Mouse (Mus musculus) neural tube, embryonic 13.5 days (tissue): ENCODE results near the gene S1pr5. TPM values are rescaled to one million over a fixed set of nuclear protein-coding genes. Genes with fewer than 3 reads are reported as not detected.
"Not testable (repeated sequence)": the region's sequence is repeated elsewhere in the genome, so short reads cannot be mapped to it uniquely, and the experiment has no call there.

ENCODE experiments used
- ATAC-seq: fragments of 200-750 bp; cut with Nextera tagmentation; 2 replicates; pipeline ENCODE4 v1.8.0; 2017; ENCODE audit warnings: low read depth, mild to moderate bottlenecking, moderate TSS enrichment, moderate library complexity
- H3K27ac ChIP-seq: fragments of 300-500 bp; sonication (generic); replicated peaks from 2 replicates; pipeline ENCODE4 v1.5.1; 2015; ENCODE audit warnings: moderate library complexity, mild to moderate bottlenecking, inconsistent platforms
- H3K27me3 ChIP-seq: fragments of 300-500 bp; sonication (generic); 2 replicates; pipeline ENCODE4 v1.6.1; 2015; ENCODE audit warnings: mild to moderate bottlenecking, inconsistent platforms
- H3K36me3 ChIP-seq: fragments of 300-500 bp; sonication (generic); 2 replicates; pipeline ENCODE4 v1.6.1; 2015; ENCODE audit warnings: mild to moderate bottlenecking, inconsistent platforms
- H3K4me1 ChIP-seq: fragments of 300-500 bp; sonication (generic); replicated peaks from 2 replicates; pipeline ENCODE4 v1.6.1; 2015; ENCODE audit warnings: inconsistent platforms
- H3K4me2 ChIP-seq: fragments of 300-500 bp; sonication (generic); 2 replicates; pipeline ENCODE4 v1.6.1; 2015; ENCODE audit warnings: inconsistent platforms, mild to moderate bottlenecking, moderate library complexity
- H3K4me3 ChIP-seq: fragments of 300-500 bp; sonication (generic); 2 replicates; pipeline ENCODE4 v1.5.1; 2015; ENCODE audit warnings: mild to moderate bottlenecking, inconsistent platforms
- H3K9ac ChIP-seq: fragments of 300-500 bp; sonication (generic); 2 replicates; pipeline ENCODE4 v1.6.1; 2015; ENCODE audit warnings: moderate library complexity, mild to moderate bottlenecking, inconsistent platforms
- H3K9me3 ChIP-seq: fragments of 300-500 bp; sonication (generic); 2 replicates; pipeline ENCODE4 v1.6.1; 2016; ENCODE audit warnings: inconsistent platforms
- WGBS: fragments of 180-500 bp; shearing (Covaris S2); methylation state at CpG from one replicate; pipeline ENCODE4 v1.1.7; 2015; 5-methylcytosine and 5-hydroxymethylcytosine counted together
- polyA plus RNA-seq: library from polyadenylated mRNA; unstranded; fragments of >200 nt; fragmentation: Nextera tagmentation; extraction: Ambion mirVana; gene quantifications from 2 replicates; pipeline ENCODE4 v1.2.1, GENCODE M21; 2015

S1pr5 gene
- polyA plus RNA-seq, 1 experiment from 2014 or later = 3.0 TPM

GRCm38 (mm10) chr9:21232867-21233266 is 15.4 kb downstream of the S1pr5 start:
- no peak for ATAC-seq
- Histone ChIP-seq H3K4me3 (no peak overlapping the region), H3K4me1 (peaks cover 25% of the 10 kb centered on the region), H3K9me3 (no peaks in the 10 kb centered on the region), H3K4me2 (no peak overlapping the region), H3K36me3 (peaks cover 70% of the 10 kb centered on the region), H3K27ac (no peak overlapping the region), H3K27me3 (no peaks in the 10 kb centered on the region), H3K9ac (no peak overlapping the region)
- 91% methylated on average over 5 of the region's 5 CpGs for WGBS

GRCm38 (mm10) chr9:21231551-21231950 is 16.7 kb downstream of the S1pr5 start:
- no peak overlapping the region for H3K4me2 ChIP-seq
- no peak overlapping the region for H3K4me3 ChIP-seq
- H3K27ac ChIP-seq = no peak overlapping the region
- no peaks in the 10 kb centered on the region for H3K27me3 ChIP-seq
- H3K36me3 ChIP-seq = peaks cover 65% of the 10 kb centered on the region
- no peak overlapping the region for H3K9ac ChIP-seq
- no peaks in the 10 kb centered on the region for H3K9me3 ChIP-seq
- peaks cover 22% of the 10 kb centered on the region for H3K4me1 ChIP-seq
- WGBS = 62% methylated on average over 23 of the region's 23 CpGs
- ATAC-seq = no peak

GRCm38 (mm10) chr9:21227342-21227741 is 20.9 kb downstream of the S1pr5 start:
- Histone ChIP-seq H3K27ac (no peak overlapping the region), H3K27me3 (no peaks in the 10 kb centered on the region), H3K4me2 (peak overlapping the region; percentile 49), H3K9me3 (no peaks in the 10 kb centered on the region), H3K36me3 (peaks cover 28% of the 10 kb centered on the region), H3K9ac (peak overlapping the region; percentile 65), H3K4me3 (peak overlapping the region; percentile 24), H3K4me1 (peaks cover 18% of the 10 kb centered on the region)
- peak; percentile 60 for ATAC-seq
- 19% methylated on average over 16 of the region's 16 CpGs for WGBS

- no peak for ATAC-seq
- 6% methylated on average over 7 of the region's 7 CpGs for WGBS
- Histone ChIP-seq H3K4me2 (peak overlapping the region; percentile 48), H3K36me3 (peaks cover 14% of the 10 kb centered on the region), H3K4me1 (peaks cover 23% of the 10 kb centered on the region), H3K9ac (peak overlapping the region; percentile 60), H3K9me3 (no peaks in the 10 kb centered on the region), H3K27ac (no peak overlapping the region), H3K4me3 (peak overlapping the region; percentile 19), H3K27me3 (no peaks in the 10 kb centered on the region)
Observed at GRCm38 (mm10) chr9:21225415-21225758, 22.9 kb downstream of the S1pr5 start.

- Histone ChIP-seq H3K36me3 (peaks cover 8% of the 10 kb centered on the region), H3K27ac (no peak overlapping the region), H3K9me3 (no peaks in the 10 kb centered on the region), H3K4me1 (peaks cover 23% of the 10 kb centered on the region), H3K4me3 (peak overlapping the region; percentile 19), H3K27me3 (no peaks in the 10 kb centered on the region), H3K4me2 (peak overlapping the region; percentile 48), H3K9ac (peak overlapping the region; percentile 60)
- ATAC-seq = no peak
- 20% methylated on average over 26 of the region's 26 CpGs for WGBS
Observed at GRCm38 (mm10) chr9:21224576-21225414, 23.4 kb downstream of the S1pr5 start.

- H3K4me2 ChIP-seq = no peak overlapping the region
- no peaks in the 10 kb centered on the region for H3K9me3 ChIP-seq
- H3K9ac ChIP-seq = no peak overlapping the region
- no peak for ATAC-seq
- H3K4me3 ChIP-seq = no peak overlapping the region
- 92% methylated on average over 6 of the region's 6 CpGs for WGBS
- H3K36me3 ChIP-seq = no peaks in the 10 kb centered on the region
- H3K27me3 ChIP-seq = no peaks in the 10 kb centered on the region
- peaks cover 23% of the 10 kb centered on the region for H3K4me1 ChIP-seq
- H3K27ac ChIP-seq = no peak overlapping the region
Observed at GRCm38 (mm10) chr9:21223906-21224305, 24.3 kb downstream of the S1pr5 start.

- H3K4me2 ChIP-seq, H3K36me3 ChIP-seq, H3K4me3 ChIP-seq, H3K27ac ChIP-seq, H3K9me3 ChIP-seq, ATAC-seq, H3K27me3 ChIP-seq, H3K9ac ChIP-seq: not testable (repeated sequence)
- 95% methylated on average over 2 of the region's 2 CpGs for WGBS
- peaks cover 23% of the 10 kb centered on the region for H3K4me1 ChIP-seq
Observed at GRCm38 (mm10) chr9:21223490-21223889, 24.8 kb downstream of the S1pr5 start.

GRCm38 (mm10) chr9:21221383-21221929 is 26.8 kb downstream of the S1pr5 start:
- H3K27ac ChIP-seq = no peak overlapping the region
- peaks cover 15% of the 10 kb centered on the region for H3K4me1 ChIP-seq
- 0 out of 2 replicates have a peak overlapping the region, but pooled peaks have one; percentile 48 for H3K4me2 ChIP-seq
- no peak overlapping the region for H3K4me3 ChIP-seq
- no peak overlapping the region for H3K9ac ChIP-seq
- H3K9me3 ChIP-seq = no peaks in the 10 kb centered on the region
- WGBS = 20% methylated on average over 7 of the region's 7 CpGs
- H3K36me3 ChIP-seq = no peaks in the 10 kb centered on the region
- ATAC-seq = no peak
- H3K27me3 ChIP-seq = no peaks in the 10 kb centered on the region

- peak overlapping the region; percentile 48 for H3K4me2 ChIP-seq
- H3K9me3 ChIP-seq = no peaks in the 10 kb centered on the region
- WGBS = 15% methylated on average over 21 of the region's 21 CpGs
- peak; percentile 86 for ATAC-seq
- H3K27ac ChIP-seq = no peak overlapping the region
- H3K9ac ChIP-seq = no peak overlapping the region
- peaks cover 20% of the 10 kb centered on the region for H3K4me1 ChIP-seq
- H3K27me3 ChIP-seq = no peaks in the 10 kb centered on the region
- H3K4me3 ChIP-seq = peak overlapping the region; percentile 15
- no peaks in the 10 kb centered on the region for H3K36me3 ChIP-seq
Observed at GRCm38 (mm10) chr9:21220490-21221382, 27.5 kb downstream of the S1pr5 start.

GRCm38 (mm10) chr9:21219820-21220219 is 28.4 kb downstream of the S1pr5 start:
- H3K4me3 ChIP-seq = no peak overlapping the region
- H3K27ac ChIP-seq = no peak overlapping the region
- peaks cover 14% of the 10 kb centered on the region for H3K4me1 ChIP-seq
- H3K9me3 ChIP-seq = no peaks in the 10 kb centered on the region
- no peak for ATAC-seq
- no peak overlapping the region for H3K9ac ChIP-seq
- H3K4me2 ChIP-seq = no peak overlapping the region
- WGBS = 52% methylated on average over 3 of the region's 3 CpGs
- H3K36me3 ChIP-seq = no peaks in the 10 kb centered on the region
- H3K27me3 ChIP-seq = no peaks in the 10 kb centered on the region

- Histone ChIP-seq H3K4me3 (no peak overlapping the region), H3K4me2 (0 out of 2 replicates have a peak overlapping the region, but pooled peaks have one; percentile 16), H3K36me3 (peaks cover 8% of the 10 kb centered on the region), H3K4me1 (peaks cover 14% of the 10 kb centered on the region), H3K9me3 (no peaks in the 10 kb centered on the region), H3K9ac (peak overlapping the region; percentile 34; the same call in 1 of the 2 replicates), H3K27me3 (no peaks in the 10 kb centered on the region), H3K27ac (0 out of 2 replicates have a peak overlapping the region, but pooled peaks have one; percentile 18)
- ATAC-seq = no peak
- 60% methylated on average over 25 of the region's 25 CpGs for WGBS
Observed at GRCm38 (mm10) chr9:21216050-21216841, 32.0 kb downstream of the S1pr5 start.
